Mouse (Mus musculus): Measurements from ENCODE around the gene Usp18. TPM values are rescaled to one million over a fixed set of nuclear protein-coding genes. Genes with fewer than 3 reads are reported as not detected.

Gene Usp18
- polyA plus RNA-seq, 1 experiment from 2014 or later = 2.8 TPM

GRCm38 (mm10) chr6:121310984-121311383 is 65.3 kb downstream of the Usp18 start:
- Histone ChIP-seq H3K9ac (replicated peaks; ENCODE audit: low read length) (no peak overlapping the region), H3K27me3 (ENCODE audit: insufficient read depth, low read length) (no peaks in the 10 kb centered on the region), H3K4me3 (ENCODE audit: low read length) (no peak overlapping the region), H3K4me1 (ENCODE audit: insufficient read depth, low read length) (peaks cover 3% of the 10 kb centered on the region; the same call in 1 of the 2 replicates), H3K36me3 (ENCODE audit: insufficient read depth, low read length) (no peaks in the 10 kb centered on the region), H3K27ac (ENCODE audit: low read length) (peak overlapping the region; percentile 61; the same call in 1 of the 2 replicates), H3K4me2 (replicated peaks; ENCODE audit: low read depth, low read length) (no peak overlapping the region), H3K9me3 (ENCODE audit: low read length) (no peaks in the 10 kb centered on the region)
- peak; percentile 81 for ATAC-seq (ENCODE audit: low FRiP score, low TSS enrichment)
- WGBS = 75% methylated on average over 6 of the region's 6 CpGs

GRCm38 (mm10) chr6:121319099-121319498 is 73.4 kb downstream of the Usp18 start:
- H3K36me3 ChIP-seq (ENCODE audit: insufficient read depth, low read length) = no peaks in the 10 kb centered on the region
- no peak overlapping the region for H3K4me3 ChIP-seq (ENCODE audit: low read length)
- 71% methylated on average over 6 of the region's 6 CpGs for WGBS
- H3K4me1 ChIP-seq (ENCODE audit: insufficient read depth, low read length) = peaks cover 12% of the 10 kb centered on the region
- no peaks in the 10 kb centered on the region for H3K9me3 ChIP-seq (ENCODE audit: low read length)
- no peaks in the 10 kb centered on the region for H3K27me3 ChIP-seq (ENCODE audit: insufficient read depth, low read length)
- no peak overlapping the region for H3K27ac ChIP-seq (ENCODE audit: low read length)
- no peak for ATAC-seq (ENCODE audit: low FRiP score, low TSS enrichment)
- no peak overlapping the region for H3K4me2 ChIP-seq (replicated peaks; ENCODE audit: low read depth, low read length)
- no peak overlapping the region for H3K9ac ChIP-seq (replicated peaks; ENCODE audit: low read length)

Other genes with a start within 250 kb of the Usp18 start
- gene Mical3, start 114.9 kb upstream of the Usp18 start, polyA plus RNA-seq (2015; fragmentation: Nextera tagmentation; extraction: Ambion mirVana) = 10.9 and 11.6 TPM in 2 replicates
- 12.8 and 13.6 TPM in 2 replicates for gene Pex26, start 62.2 kb upstream of the Usp18 start, polyA plus RNA-seq (2015; fragmentation: Nextera tagmentation; extraction: Ambion mirVana)
- 0.27 and 0.75 TPM in 2 replicates for gene Tuba8, start 35.2 kb upstream of the Usp18 start, polyA plus RNA-seq (2015; fragmentation: Nextera tagmentation; extraction: Ambion mirVana)
- gene Slc6a13, start 54.3 kb downstream of the Usp18 start, polyA plus RNA-seq (2015; fragmentation: Nextera tagmentation; extraction: Ambion mirVana) = 33.3 and 35.1 TPM in 2 replicates
- gene Slc6a12, start 97.2 kb downstream of the Usp18 start, polyA plus RNA-seq (2015; fragmentation: Nextera tagmentation; extraction: Ambion mirVana) = 0.78 and 0.99 TPM in 2 replicates
- 0.04 and 0.09 TPM in 2 replicates for gene Iqsec3, start 227.8 kb downstream of the Usp18 start, polyA plus RNA-seq (2015; fragmentation: Nextera tagmentation; extraction: Ambion mirVana)